Mouse (Mus musculus) neural tube, embryonic 13.5 days (tissue): ENCODE measurements around the gene Clic4. TPM values are rescaled to one million over a fixed set of nuclear protein-coding genes. Genes with fewer than 3 reads are reported as not detected.

Source experiments
- ATAC-seq: fragments of 200-750 bp; cut with Nextera tagmentation; 2 replicates; pipeline ENCODE4 v1.8.0; 2017; ENCODE audit warnings: low read depth, mild to moderate bottlenecking, moderate TSS enrichment, moderate library complexity
- H3K27ac ChIP-seq: fragments of 300-500 bp; sonication (generic); replicated peaks from 2 replicates; pipeline ENCODE4 v1.5.1; 2015; ENCODE audit warnings: moderate library complexity, mild to moderate bottlenecking, inconsistent platforms
- H3K27me3 ChIP-seq: fragments of 300-500 bp; sonication (generic); 2 replicates; pipeline ENCODE4 v1.6.1; 2015; ENCODE audit warnings: mild to moderate bottlenecking, inconsistent platforms
- H3K36me3 ChIP-seq: fragments of 300-500 bp; sonication (generic); 2 replicates; pipeline ENCODE4 v1.6.1; 2015; ENCODE audit warnings: mild to moderate bottlenecking, inconsistent platforms
- H3K4me1 ChIP-seq: fragments of 300-500 bp; sonication (generic); replicated peaks from 2 replicates; pipeline ENCODE4 v1.6.1; 2015; ENCODE audit warnings: inconsistent platforms
- H3K4me2 ChIP-seq: fragments of 300-500 bp; sonication (generic); 2 replicates; pipeline ENCODE4 v1.6.1; 2015; ENCODE audit warnings: inconsistent platforms, mild to moderate bottlenecking, moderate library complexity
- H3K4me3 ChIP-seq: fragments of 300-500 bp; sonication (generic); 2 replicates; pipeline ENCODE4 v1.5.1; 2015; ENCODE audit warnings: mild to moderate bottlenecking, inconsistent platforms
- H3K9ac ChIP-seq: fragments of 300-500 bp; sonication (generic); 2 replicates; pipeline ENCODE4 v1.6.1; 2015; ENCODE audit warnings: moderate library complexity, mild to moderate bottlenecking, inconsistent platforms
- H3K9me3 ChIP-seq: fragments of 300-500 bp; sonication (generic); 2 replicates; pipeline ENCODE4 v1.6.1; 2016; ENCODE audit warnings: inconsistent platforms
- WGBS: fragments of 180-500 bp; shearing (Covaris S2); methylation state at CpG from one replicate; pipeline ENCODE4 v1.1.7; 2015; 5-methylcytosine and 5-hydroxymethylcytosine counted together
- polyA plus RNA-seq: library from polyadenylated mRNA; unstranded; fragments of >200 nt; fragmentation: Nextera tagmentation; extraction: Ambion mirVana; gene quantifications from 2 replicates; pipeline ENCODE4 v1.2.1, GENCODE M21; 2015

Clic4 gene
- polyA plus RNA-seq, 1 experiment from 2014 or later: 76.3 TPM

DNA sequence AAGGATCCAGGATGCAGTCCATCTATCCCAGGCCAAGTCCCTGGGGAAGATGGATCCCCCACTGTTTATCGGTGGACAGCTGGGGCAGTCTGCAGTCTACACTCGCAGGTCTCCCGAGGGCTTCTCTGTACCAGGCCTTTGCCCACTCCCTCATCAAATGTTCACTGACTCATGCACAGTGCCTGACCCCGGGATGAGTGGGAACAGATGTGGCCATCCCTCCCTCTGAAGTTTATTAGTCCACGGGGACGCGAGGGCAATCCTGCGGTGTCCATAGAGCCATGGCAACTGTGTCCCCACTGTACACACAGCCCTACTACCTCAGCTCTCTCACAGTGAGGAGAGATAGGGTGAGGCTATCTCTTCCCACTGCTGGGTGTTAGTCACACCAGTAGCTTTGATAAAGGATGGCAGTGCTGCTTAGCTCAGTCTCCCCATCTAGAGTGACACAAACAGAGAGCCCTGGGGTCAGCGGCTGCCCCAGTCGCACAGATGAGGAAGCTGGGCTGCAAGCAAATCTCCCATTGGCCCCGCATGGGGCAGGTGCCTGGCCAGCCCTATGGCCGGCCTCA, 101.2 kb downstream of the Clic4 start:
- peaks cover 88% of the 10 kb centered on the region for H3K27me3 ChIP-seq
- WGBS: 59% methylated on average over 12 of the region's 12 CpGs
- ATAC-seq: no peak

DNA sequence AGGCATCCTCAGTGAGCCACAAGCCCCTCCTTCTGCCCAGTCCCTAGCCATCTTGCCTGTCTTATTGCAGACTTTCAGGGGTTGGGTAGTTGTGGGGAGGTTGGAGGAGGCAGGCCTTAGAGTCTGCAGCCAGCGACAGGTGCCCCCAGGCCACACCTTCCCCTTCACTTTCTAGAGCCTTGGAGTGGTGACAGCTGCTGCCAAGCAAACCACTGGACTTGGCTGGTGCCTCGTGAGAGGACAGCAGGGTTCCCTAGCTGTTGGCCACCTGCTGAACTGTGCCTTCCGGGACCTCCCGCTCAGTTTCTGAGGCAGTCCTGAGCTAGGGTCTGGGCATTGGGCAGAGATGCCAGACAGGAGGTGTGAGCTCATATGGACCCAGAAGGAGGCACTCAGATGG, 103.1 kb downstream of the Clic4 start:
- 65% methylated on average over 4 of the region's 4 CpGs for WGBS
- Histone ChIP-seq H3K9me3 (no peaks in the 10 kb centered on the region), H3K9ac (no peak overlapping the region), H3K27me3 (peaks cover 90% of the 10 kb centered on the region), H3K4me1 (peaks cover 34% of the 10 kb centered on the region), H3K27ac (no peak overlapping the region), H3K4me2 (no peak overlapping the region), H3K36me3 (no peaks in the 10 kb centered on the region), H3K4me3 (no peak overlapping the region)
- ATAC-seq: no peak

More for the DNA sequence above, 101.2 kb downstream of the Clic4 start:
- H3K9me3 ChIP-seq: no peaks in the 10 kb centered on the region
- H3K4me2 ChIP-seq: no peak overlapping the region
- no peak overlapping the region for H3K27ac ChIP-seq
- no peak overlapping the region for H3K4me3 ChIP-seq
- peaks cover 38% of the 10 kb centered on the region for H3K4me1 ChIP-seq
- H3K9ac ChIP-seq: peak overlapping the region; percentile 14; the same call in 1 of the 2 replicates
- no peaks in the 10 kb centered on the region for H3K36me3 ChIP-seq

DNA sequence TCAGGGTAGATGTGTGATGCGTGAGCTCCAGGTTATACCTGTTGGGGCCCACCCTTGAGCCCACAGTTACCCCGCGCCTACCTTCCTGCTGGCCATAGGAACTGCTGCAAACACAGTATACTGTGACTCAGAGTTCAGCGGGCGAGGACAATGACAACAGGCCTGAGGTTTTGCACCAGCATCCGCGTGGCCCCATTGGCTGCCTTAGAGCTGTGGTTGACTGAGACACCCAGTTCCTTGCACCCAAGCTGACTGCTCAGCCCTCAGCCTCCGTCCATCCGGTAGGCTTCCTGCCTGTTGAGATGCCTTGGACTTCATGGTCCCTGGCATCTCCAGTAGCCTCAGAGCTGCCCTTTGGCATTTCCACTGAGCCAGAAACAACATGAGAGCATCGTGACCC, 103.5 kb downstream of the Clic4 start:
- Histone ChIP-seq H3K4me3 (no peak overlapping the region), H3K9me3 (no peaks in the 10 kb centered on the region), H3K4me1 (peaks cover 34% of the 10 kb centered on the region), H3K9ac (no peak overlapping the region), H3K4me2 (no peak overlapping the region), H3K27ac (no peak overlapping the region), H3K27me3 (peaks cover 90% of the 10 kb centered on the region), H3K36me3 (no peaks in the 10 kb centered on the region)
- ATAC-seq: no peak
- 76% methylated on average over 10 of the region's 10 CpGs for WGBS

DNA sequence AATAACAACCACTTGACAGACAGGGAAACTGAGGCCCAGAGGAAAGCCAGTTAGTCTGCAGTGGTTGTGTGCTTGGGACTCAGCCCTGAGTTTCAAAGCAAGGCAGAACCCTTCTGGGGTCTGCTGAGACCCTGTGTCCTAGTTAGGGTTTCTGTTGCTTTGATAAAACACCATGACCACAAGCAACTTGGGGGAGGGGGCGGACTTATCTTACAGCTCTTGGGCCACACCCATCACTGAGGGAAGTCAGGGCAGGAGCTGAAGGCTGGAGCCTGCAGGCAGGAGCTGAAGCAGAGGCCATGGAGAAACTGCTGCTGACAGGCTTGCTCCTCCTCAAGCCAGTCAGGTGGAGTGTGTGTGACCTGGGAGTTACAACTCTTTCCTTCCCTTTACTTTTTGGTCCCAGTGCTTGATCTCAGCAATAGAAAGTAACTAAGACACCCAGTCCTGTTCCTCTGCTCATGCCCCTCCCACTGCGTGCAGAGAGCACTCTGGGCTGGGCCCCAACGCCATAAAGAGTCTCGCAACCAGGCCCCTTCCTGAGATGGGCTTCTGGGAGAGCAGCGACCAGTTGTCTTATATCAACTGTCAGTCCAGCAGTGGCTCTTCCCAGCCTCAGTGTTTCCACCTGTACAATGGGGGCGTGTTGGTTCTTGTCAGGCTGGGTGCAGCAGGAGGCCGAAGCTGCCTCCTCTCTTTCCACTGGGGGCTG, 104.6 kb downstream of the Clic4 start:
- Histone ChIP-seq H3K4me1 (peaks cover 31% of the 10 kb centered on the region), H3K9ac (no peak overlapping the region), H3K9me3 (no peaks in the 10 kb centered on the region), H3K4me2 (no peak overlapping the region), H3K4me3 (no peak overlapping the region), H3K36me3 (no peaks in the 10 kb centered on the region), H3K27ac (no peak overlapping the region), H3K27me3 (peaks cover 89% of the 10 kb centered on the region)
- no peak for ATAC-seq
- 42% methylated on average over 7 of the region's 7 CpGs for WGBS

DNA sequence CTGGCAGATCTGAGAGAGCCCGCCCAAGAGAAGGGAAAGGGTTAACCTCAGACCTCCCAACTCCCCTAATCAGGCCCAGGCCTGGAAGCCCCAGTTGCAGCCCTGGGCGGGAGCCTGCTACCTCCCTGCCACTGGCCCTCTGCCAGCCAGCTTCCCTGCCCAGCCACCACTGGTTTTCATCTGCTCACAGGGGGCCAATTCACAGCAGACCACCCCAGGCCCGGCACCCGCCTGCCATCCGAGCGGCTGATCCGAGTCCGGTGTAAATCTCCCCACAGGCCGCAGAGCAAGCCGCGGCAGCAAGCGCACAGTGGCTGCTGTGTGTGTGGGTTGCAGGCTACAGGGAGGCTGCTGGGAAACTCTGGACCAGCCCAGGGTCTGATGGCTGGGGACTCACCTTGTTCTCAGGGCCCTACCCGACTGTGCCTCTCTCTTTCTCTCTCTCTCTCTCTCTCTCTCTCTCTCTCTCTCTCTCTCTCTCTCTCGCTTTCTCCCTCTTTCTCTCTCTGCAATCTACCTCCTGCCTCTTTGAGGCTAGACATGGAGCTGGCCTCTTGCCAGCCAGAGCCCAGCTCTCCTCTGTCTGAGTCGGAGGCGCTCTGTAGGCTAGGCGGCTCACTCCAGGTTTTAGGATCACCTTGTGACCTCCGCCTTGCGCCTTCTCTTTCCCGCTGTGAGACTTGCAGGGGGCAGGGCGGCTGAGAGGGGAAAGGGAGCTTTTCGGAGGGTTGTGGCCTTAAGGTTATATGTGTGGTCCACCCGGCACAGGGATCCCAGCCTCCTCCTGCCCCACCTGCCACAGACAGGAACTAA, 106.0 kb downstream of the Clic4 start:
- Histone ChIP-seq H3K27me3 (peaks cover 78% of the 10 kb centered on the region), H3K4me3 (no peak overlapping the region), H3K9ac (peak overlapping the region; percentile 56), H3K4me1 (peaks cover 29% of the 10 kb centered on the region), H3K9me3 (no peaks in the 10 kb centered on the region), H3K36me3 (no peaks in the 10 kb centered on the region), H3K4me2 (peak overlapping the region; percentile 37), H3K27ac (peak overlapping the region; percentile 39; the same call in 1 of the 2 replicates)
- whole genome bisulfite sequencing: 1% methylated on average over 21 of the region's 23 CpGs
- ATAC-seq: peak; percentile 74

DNA sequence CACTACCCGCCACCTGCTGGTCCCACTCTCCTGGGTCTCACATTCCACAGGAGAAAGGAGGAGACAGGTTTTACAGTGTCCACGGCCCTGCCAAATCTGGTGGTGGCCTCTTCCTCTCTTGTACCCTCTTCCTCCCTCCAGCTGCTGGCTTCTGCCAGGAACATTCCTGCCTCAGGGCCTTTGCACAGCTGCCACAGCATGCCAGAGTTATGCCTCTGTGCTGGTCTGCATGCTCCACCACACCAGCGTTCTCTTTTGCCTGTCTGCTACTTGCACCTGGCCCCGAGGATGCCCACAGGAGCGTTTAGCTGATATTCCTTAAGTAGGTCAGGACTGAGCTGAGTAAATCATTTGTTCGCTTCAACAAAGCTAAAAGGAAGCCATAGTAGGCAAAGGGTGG, 106.9 kb downstream of the Clic4 start:
- WGBS: 50% methylated on average over 6 of the region's 6 CpGs
- Histone ChIP-seq H3K27me3 (peaks cover 84% of the 10 kb centered on the region), H3K27ac (no peak overlapping the region), H3K4me2 (no peak overlapping the region), H3K4me3 (no peak overlapping the region), H3K36me3 (no peaks in the 10 kb centered on the region), H3K9me3 (no peaks in the 10 kb centered on the region), H3K9ac (no peak overlapping the region), H3K4me1 (peaks cover 22% of the 10 kb centered on the region)
- 0 out of 2 replicates have a peak, but pooled peaks have one; percentile 20 for ATAC-seq

Other genes starting within 250 kb of the Clic4 start
- 1.7 and 1.9 TPM in 2 replicates for gene Runx3, start 152.2 kb downstream of the Clic4 start, polyA plus RNA-seq
- 195 and 229 TPM in 2 replicates for gene Srrm1, start 80.5 kb upstream of the Clic4 start, polyA plus RNA-seq
- gene Ncmap, start 125.4 kb upstream of the Clic4 start, polyA plus RNA-seq: 1.6 and 1.7 TPM in 2 replicates
- gene Rcan3, start 161.0 kb upstream of the Clic4 start, polyA plus RNA-seq: 29.2 and 30.3 TPM in 2 replicates
- 0.31 and 0.62 TPM in 2 replicates for gene Stpg1, start 222.0 kb upstream of the Clic4 start, polyA plus RNA-seq
- gene Nipal3, start 222.2 kb upstream of the Clic4 start, polyA plus RNA-seq: 5.1 and 8.9 TPM in 2 replicates